Mouse (Mus musculus) A20 (cell line): ENCODE measurements around the gene Mrps14.
A peak's percentile ranks its signal among the peaks of the same experiment; 100 is the strongest.

Experiments
- DNase-seq: peaks from one replicate; pipeline ENCODE4 v3.0.0-alpha.2; 2011; ENCODE audit warnings: low read depth, low spot score

Gene Mrps14

GRCm38 (mm10) chr1:160227196-160227595, 32.2 kb downstream of the Mrps14 start:
- no peak for DNase-seq

GRCm38 (mm10) chr1:160227850-160228249, 32.8 kb downstream of the Mrps14 start:
- DNase-seq = no peak

- DNase-seq = peak; percentile 39
These were observed 36.0 kb downstream of the Mrps14 start for GRCm38 (mm10) chr1:160231013-160231412.

- no peak for DNase-seq
These were observed 37.1 kb downstream of the Mrps14 start for GRCm38 (mm10) chr1:160232113-160232512.

- DNase-seq = peak; percentile 90
These were observed 38.9 kb downstream of the Mrps14 start for GRCm38 (mm10) chr1:160233921-160234320.

GRCm38 (mm10) chr1:160237981-160238380, 43.0 kb downstream of the Mrps14 start:
- DNase-seq = no peak

- DNase-seq = no peak
These were observed 43.9 kb downstream of the Mrps14 start for GRCm38 (mm10) chr1:160238852-160239443.

GRCm38 (mm10) chr1:160240091-160240490, 45.1 kb downstream of the Mrps14 start:
- no peak for DNase-seq

GRCm38 (mm10) chr1:160244689-160245088, 49.7 kb downstream of the Mrps14 start:
- no peak for DNase-seq

- peak; percentile 69 for DNase-seq
These were observed 50.9 kb downstream of the Mrps14 start for GRCm38 (mm10) chr1:160245954-160246353.

- DNase-seq = peak; percentile 50
These were observed 51.8 kb downstream of the Mrps14 start for GRCm38 (mm10) chr1:160246844-160247243.

GRCm38 (mm10) chr1:160247473-160247872, 52.5 kb downstream of the Mrps14 start:
- peak; percentile 77 for DNase-seq

GRCm38 (mm10) chr1:160249786-160250185, 54.8 kb downstream of the Mrps14 start:
- no peak for DNase-seq

GRCm38 (mm10) chr1:160250782-160251181, 55.8 kb downstream of the Mrps14 start:
- DNase-seq = no peak

- DNase-seq = peak; percentile 45
These were observed 56.5 kb downstream of the Mrps14 start for GRCm38 (mm10) chr1:160251388-160252007.
